Mouse (Mus musculus): ENCODE data around the gene Mgll.

Gene Mgll

GRCm38 (mm10) chr6:88743601-88744291 is 19.5 kb downstream of the Mgll start:
- no peak for DNase-seq (ENCODE audit: low spot score)

GRCm38 (mm10) chr6:88745027-88745426 is 20.8 kb downstream of the Mgll start:
- no peak for DNase-seq (ENCODE audit: low spot score)

GRCm38 (mm10) chr6:88746271-88746670 is 22.1 kb downstream of the Mgll start:
- peak; percentile 67 for DNase-seq (ENCODE audit: low spot score)

GRCm38 (mm10) chr6:88747296-88748040 is 23.3 kb downstream of the Mgll start:
- DNase-seq (ENCODE audit: low spot score): no peak

- DNase-seq (ENCODE audit: low spot score): no peak
Measured at GRCm38 (mm10) chr6:88750884-88751283, 26.7 kb downstream of the Mgll start.

- DNase-seq (ENCODE audit: low spot score): no peak
Measured at GRCm38 (mm10) chr6:88752711-88753219, 28.6 kb downstream of the Mgll start.

GRCm38 (mm10) chr6:88753578-88753977 is 29.4 kb downstream of the Mgll start:
- DNase-seq (ENCODE audit: low spot score): no peak

GRCm38 (mm10) chr6:88756992-88757391 is 32.8 kb downstream of the Mgll start:
- DNase-seq (ENCODE audit: low spot score): no peak

GRCm38 (mm10) chr6:88758074-88758473 is 33.9 kb downstream of the Mgll start:
- no peak for DNase-seq (ENCODE audit: low spot score)

- DNase-seq (ENCODE audit: low spot score): no peak
Measured at GRCm38 (mm10) chr6:88758568-88759522, 34.6 kb downstream of the Mgll start.

GRCm38 (mm10) chr6:88759793-88760453 is 35.7 kb downstream of the Mgll start:
- DNase-seq (ENCODE audit: low spot score): no peak

GRCm38 (mm10) chr6:88760935-88761635 is 36.9 kb downstream of the Mgll start:
- DNase-seq (ENCODE audit: low spot score): peak; percentile 69

- no peak for DNase-seq (ENCODE audit: low spot score)
Measured at GRCm38 (mm10) chr6:88761684-88762439, 37.6 kb downstream of the Mgll start.

GRCm38 (mm10) chr6:88762440-88763196 is 38.4 kb downstream of the Mgll start:
- no peak for DNase-seq (ENCODE audit: low spot score)

GRCm38 (mm10) chr6:88763518-88764077 is 39.4 kb downstream of the Mgll start:
- no peak for DNase-seq (ENCODE audit: low spot score)

GRCm38 (mm10) chr6:88764281-88764680 is 40.1 kb downstream of the Mgll start:
- no peak for DNase-seq (ENCODE audit: low spot score)

- DNase-seq (ENCODE audit: low spot score): no peak
Measured at GRCm38 (mm10) chr6:88767740-88768139, 43.5 kb downstream of the Mgll start.

GRCm38 (mm10) chr6:88769723-88770122 is 45.5 kb downstream of the Mgll start:
- no peak for DNase-seq (ENCODE audit: low spot score)

- DNase-seq (ENCODE audit: low spot score): no peak
Measured at GRCm38 (mm10) chr6:88770300-88770904, 46.2 kb downstream of the Mgll start.

Data from adipocyte (in vitro differentiated cells).